Mouse (Mus musculus) midbrain, embryonic 10.5 days (tissue): ENCODE results near the gene P3h3. TPM values are rescaled to one million over a fixed set of nuclear protein-coding genes. Genes with fewer than 3 reads are reported as not detected.
"Not testable (repeated sequence)": the region's sequence is repeated elsewhere in the genome, so short reads cannot be mapped to it uniquely, and the experiment has no call there.

Experiments
- DNase-seq: peaks from one replicate; pipeline ENCODE4 v3.0.0-alpha.2; 2017; ENCODE audit warnings: low spot score
- H3K27ac ChIP-seq: fragments of 300-500 bp; sonication (generic); replicated peaks from 2 replicates; pipeline ENCODE4 v1.5.1; 2016; ENCODE audit warnings: mild to moderate bottlenecking
- H3K27me3 ChIP-seq: fragments of 300-500 bp; sonication (generic); 2 replicates; pipeline ENCODE4 v1.6.1; 2016; ENCODE audit warnings: low read depth, mild to moderate bottlenecking; ENCODE audit not compliant: poor library complexity, severe bottlenecking
- H3K36me3 ChIP-seq: fragments of 300-500 bp; sonication (generic); 2 replicates; pipeline ENCODE4 v1.6.1; 2016; ENCODE audit warnings: mild to moderate bottlenecking, moderate library complexity
- H3K4me1 ChIP-seq: fragments of 300-500 bp; sonication (generic); 2 replicates; pipeline ENCODE4 v1.6.1; 2016
- H3K4me3 ChIP-seq: fragments of 300-500 bp; sonication (generic); 2 replicates; pipeline ENCODE4 v1.5.1; 2016; ENCODE audit warnings: mild to moderate bottlenecking, moderate library complexity
- H3K9me3 ChIP-seq: fragments of 300-500 bp; sonication (generic); replicated peaks from 2 replicates; pipeline ENCODE4 v1.6.1; 2016; ENCODE audit warnings: mild to moderate bottlenecking
- WGBS: fragments of 180-500 bp; shearing (Covaris S2); methylation state at CpG from one replicate; pipeline ENCODE4 v1.1.7; 2016; 5-methylcytosine and 5-hydroxymethylcytosine counted together
- polyA plus RNA-seq: library from polyadenylated mRNA; unstranded; fragments of >200 nt; fragmentation: Nextera tagmentation; extraction: Ambion mirVana; gene quantifications from 2 replicates; pipeline ENCODE4 v1.2.1, GENCODE M21; 2016

P3h3 gene
- polyA plus RNA-seq = 8.3 and 9.9 TPM in 2 replicates

- H3K4me3 ChIP-seq = peak within 1 kb of the TSS; percentile 70
- H3K4me1 ChIP-seq = peaks cover 68% of the 10 kb centered on the region
- H3K27ac ChIP-seq = peak within 1 kb of the TSS; percentile 92
- under 1% methylated on average over 85 of the region's 86 CpGs for WGBS
- H3K36me3 ChIP-seq = peaks cover 27% of the 10 kb centered on the region
- no peaks in the 10 kb centered on the region for H3K9me3 ChIP-seq
- peak; percentile 90 for DNase-seq
- H3K27me3 ChIP-seq = peaks cover 43% of the 10 kb centered on the region
Observed at GRCm38 (mm10) chr6:124856916-124857839, at the start of gene P3h3. TSS of gene P3h3 (minus strand) at chr6:124857752.

- DNase-seq = peak; percentile 33
- Histone ChIP-seq H3K4me1 (peaks cover 43% of the 10 kb centered on the region), H3K9me3 (no peaks in the 10 kb centered on the region), H3K4me3 (peak overlapping the region; percentile 63), H3K27ac (peak overlapping the region; percentile 98), H3K36me3 (no peaks in the 10 kb centered on the region), H3K27me3 (peaks cover 28% of the 10 kb centered on the region)
- WGBS = 30% methylated on average over 14 of the region's 16 CpGs
Observed at GRCm38 (mm10) chr6:124904991-124905860, 47.7 kb upstream of the P3h3 start.

GRCm38 (mm10) chr6:124904161-124904981, 46.8 kb upstream of the P3h3 start:
- DNase-seq = peak; percentile 84
- H3K4me1 ChIP-seq = peaks cover 38% of the 10 kb centered on the region
- WGBS = 6% methylated on average over 24 of the region's 24 CpGs
- H3K36me3 ChIP-seq = no peaks in the 10 kb centered on the region
- no peaks in the 10 kb centered on the region for H3K9me3 ChIP-seq
- H3K27me3 ChIP-seq = peaks cover 19% of the 10 kb centered on the region
- peak overlapping the region; percentile 63 for H3K4me3 ChIP-seq
- peak overlapping the region; percentile 98 for H3K27ac ChIP-seq

GRCm38 (mm10) chr6:124903580-124904151, 46.1 kb upstream of the P3h3 start:
- peaks cover 12% of the 10 kb centered on the region for H3K27me3 ChIP-seq
- H3K4me3 ChIP-seq = peak overlapping the region; percentile 63
- H3K36me3 ChIP-seq = no peaks in the 10 kb centered on the region
- under 1% methylated on average over 23 of the region's 23 CpGs for whole genome bisulfite sequencing
- H3K4me1 ChIP-seq = peaks cover 38% of the 10 kb centered on the region
- H3K27ac ChIP-seq = peak overlapping the region; percentile 98
- peak; percentile 96 for DNase-seq
- no peaks in the 10 kb centered on the region for H3K9me3 ChIP-seq

- Histone ChIP-seq H3K36me3 (no peaks in the 10 kb centered on the region), H3K27ac (no peak overlapping the region; the same call in 1 of the 2 replicates), H3K4me3 (no peak overlapping the region), H3K9me3 (no peaks in the 10 kb centered on the region), H3K4me1 (peaks cover 38% of the 10 kb centered on the region), H3K27me3 (peaks cover 4% of the 10 kb centered on the region; the same call in 1 of the 2 replicates)
- DNase-seq = no peak
Observed at GRCm38 (mm10) chr6:124901851-124902250, 44.3 kb upstream of the P3h3 start.

GRCm38 (mm10) chr6:124900801-124901480, 43.4 kb upstream of the P3h3 start:
- no peaks in the 10 kb centered on the region for H3K9me3 ChIP-seq
- H3K36me3 ChIP-seq = no peaks in the 10 kb centered on the region
- H3K27ac ChIP-seq = peak overlapping the region; percentile 0; the same call in 1 of the 2 replicates
- peak; percentile 16 for DNase-seq
- no peak overlapping the region for H3K4me3 ChIP-seq
- H3K27me3 ChIP-seq = no peaks in the 10 kb centered on the region
- peaks cover 38% of the 10 kb centered on the region for H3K4me1 ChIP-seq
- 56% methylated on average over 10 of the region's 10 CpGs for WGBS

DNA sequence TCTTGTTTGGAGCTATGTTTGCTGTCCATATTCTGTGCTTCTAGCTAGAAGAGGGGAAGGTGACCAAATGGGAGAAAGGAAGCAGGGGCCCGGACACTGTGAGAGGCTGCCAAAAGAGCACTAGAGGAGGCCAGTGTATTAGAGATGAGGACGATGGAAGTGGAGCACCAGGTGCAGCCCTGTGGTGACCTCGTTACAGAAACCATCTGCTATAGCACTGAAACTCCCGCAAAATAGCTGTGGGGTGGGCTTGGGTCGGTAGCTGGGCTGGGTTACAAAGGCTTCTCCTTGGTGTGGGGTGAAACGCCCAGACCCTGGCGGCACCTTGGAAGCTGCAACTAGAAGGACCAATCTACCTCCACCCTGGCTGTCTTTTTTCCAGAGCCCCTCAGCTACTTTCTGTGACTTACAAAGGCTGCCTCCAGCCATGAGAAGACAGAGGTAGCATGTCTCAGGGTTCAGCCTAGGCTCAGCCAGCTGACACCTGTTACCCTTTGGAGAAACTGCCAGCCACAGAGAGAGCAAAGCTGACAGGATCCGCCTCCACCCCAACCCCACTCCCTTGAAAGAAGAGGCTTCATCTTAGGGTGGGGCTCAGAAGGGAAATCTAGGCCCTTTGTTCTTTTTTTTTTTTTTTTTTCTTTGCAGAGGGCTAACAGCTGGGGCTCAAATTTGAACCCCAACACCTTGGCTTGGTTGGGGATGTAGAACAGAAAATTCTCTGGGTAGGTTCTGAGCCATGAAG, 42.7 kb upstream of the P3h3 start:
- no peaks in the 10 kb centered on the region for H3K9me3 ChIP-seq
- H3K27me3 ChIP-seq = no peaks in the 10 kb centered on the region
- H3K27ac ChIP-seq = 0 out of 2 replicates have a peak overlapping the region, but pooled peaks have one; percentile 0
- peaks cover 33% of the 10 kb centered on the region for H3K4me1 ChIP-seq
- H3K36me3 ChIP-seq = no peaks in the 10 kb centered on the region
- H3K4me3 ChIP-seq = no peak overlapping the region
- no peak for DNase-seq
- WGBS = 68% methylated on average over 8 of the region's 8 CpGs

DNA sequence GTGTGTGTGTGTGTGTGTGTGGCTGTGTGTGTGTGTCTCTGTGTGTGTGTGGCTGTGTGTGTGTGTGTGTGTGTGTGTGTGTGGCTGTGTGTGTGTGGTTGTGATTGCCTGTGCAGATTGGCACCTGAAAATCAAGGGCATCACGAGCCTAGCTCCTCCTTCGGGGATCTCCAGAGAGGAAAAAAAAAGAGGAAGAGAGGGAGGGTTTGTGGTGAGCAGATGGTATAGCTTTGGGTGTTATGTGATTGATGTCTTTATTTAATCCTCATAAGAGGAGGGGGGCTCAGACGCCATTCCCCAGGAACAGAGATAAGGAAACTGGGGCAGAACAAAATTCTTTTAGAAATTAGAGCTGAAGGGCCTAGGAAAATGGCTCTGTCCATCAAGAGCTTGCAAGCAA, 40.8 kb upstream of the P3h3 start:
- DNase-seq = no peak
- Histone ChIP-seq H3K9me3 (no peaks in the 10 kb centered on the region), H3K27me3 (no peaks in the 10 kb centered on the region), H3K4me3 (no peak overlapping the region), H3K4me1 (peaks cover 15% of the 10 kb centered on the region), H3K27ac (no peak overlapping the region), H3K36me3 (no peaks in the 10 kb centered on the region)
- WGBS = 69% methylated on average over 3 of the region's 3 CpGs

GRCm38 (mm10) chr6:124894113-124894512, 36.6 kb upstream of the P3h3 start:
- not testable (repeated sequence) for H3K27ac ChIP-seq, H3K4me3 ChIP-seq, H3K4me1 ChIP-seq, H3K36me3 ChIP-seq, H3K27me3 ChIP-seq, H3K9me3 ChIP-seq, DNase-seq
- 87% methylated on average over 2 of the region's 2 CpGs for WGBS

GRCm38 (mm10) chr6:124890997-124891396, 33.4 kb upstream of the P3h3 start:
- H3K27ac ChIP-seq = no peak overlapping the region
- whole genome bisulfite sequencing = 73% methylated on average over 6 of the region's 6 CpGs
- no peaks in the 10 kb centered on the region for H3K9me3 ChIP-seq
- DNase-seq = no peak
- H3K27me3 ChIP-seq = no peaks in the 10 kb centered on the region
- no peaks in the 10 kb centered on the region for H3K36me3 ChIP-seq
- no peak overlapping the region for H3K4me3 ChIP-seq
- H3K4me1 ChIP-seq = no peaks in the 10 kb centered on the region
